Mouse (Mus musculus): ENCODE measurements around the gene Olfr26. TPM values are rescaled to one million over a fixed set of nuclear protein-coding genes. Genes with fewer than 3 reads are reported as not detected.
"Not testable (repeated sequence)": the region's sequence is repeated elsewhere in the genome, so short reads cannot be mapped to it uniquely, and the experiment has no call there.

Olfr26 gene
- not detected in 2 replicates for polyA plus RNA-seq (2014; fragmentation: Nextera tagmentation; extraction: Ambion mirVana)

- no peak within 1 kb of the TSS for H3K27ac ChIP-seq (ENCODE audit: low read depth, low read length)
- no peaks in the 10 kb centered on the region for H3K9me3 ChIP-seq (ENCODE audit: control insufficient read depth, low read length)
- no peak within 1 kb of the TSS for H3K4me3 ChIP-seq (ENCODE audit: low read depth, low read length)
- ATAC-seq (replicated peaks; ENCODE audit: low FRiP score) (no peak), DNase-seq (ENCODE audit: low spot score) (no peak)
- H3K4me2 ChIP-seq (ENCODE audit: low read depth, low read length, severe bottlenecking): no peak within 1 kb of the TSS
- no peaks in the 10 kb centered on the region for H3K27me3 ChIP-seq (ENCODE audit: control insufficient read depth, insufficient read depth, low read length)
- H3K36me3 ChIP-seq (ENCODE audit: control insufficient read depth, insufficient read depth, low read length): no peaks in the 10 kb centered on the region
- H3K4me1 ChIP-seq (replicated peaks; ENCODE audit: control insufficient read depth, insufficient read depth, low read length): no peaks in the 10 kb centered on the region
- no peak within 1 kb of the TSS for H3K9ac ChIP-seq (ENCODE audit: low read length)
These were observed at the start of gene Olfr26 for GRCm38 (mm10) chr9:38854760-38855159. Gene Olfr26 (plus strand): TSS chr9:38855060.

- no peaks in the 10 kb centered on the region for H3K9me3 ChIP-seq (ENCODE audit: control insufficient read depth, low read length)
- no peak for ATAC-seq (replicated peaks; ENCODE audit: low FRiP score)
- H3K27me3 ChIP-seq (ENCODE audit: control insufficient read depth, insufficient read depth, low read length): no peaks in the 10 kb centered on the region
- H3K4me2 ChIP-seq (ENCODE audit: low read depth, low read length, severe bottlenecking): no peak overlapping the region
- no peaks in the 10 kb centered on the region for H3K4me1 ChIP-seq (replicated peaks; ENCODE audit: control insufficient read depth, insufficient read depth, low read length)
- no peak for DNase-seq (ENCODE audit: low spot score)
- H3K27ac ChIP-seq (ENCODE audit: low read depth, low read length): no peak overlapping the region
- no peaks in the 10 kb centered on the region for H3K36me3 ChIP-seq (ENCODE audit: control insufficient read depth, insufficient read depth, low read length)
- no peak overlapping the region for H3K9ac ChIP-seq (ENCODE audit: low read length)
- H3K4me3 ChIP-seq (ENCODE audit: low read depth, low read length): no peak overlapping the region
These were observed 49.2 kb upstream of the Olfr26 start for GRCm38 (mm10) chr9:38805696-38806095.

- H3K27me3 ChIP-seq (ENCODE audit: control insufficient read depth, insufficient read depth, low read length): no peaks in the 10 kb centered on the region
- H3K4me1 ChIP-seq (replicated peaks; ENCODE audit: control insufficient read depth, insufficient read depth, low read length): no peaks in the 10 kb centered on the region
- H3K9ac ChIP-seq (ENCODE audit: low read length): no peak within 1 kb of the TSS
- no peak within 1 kb of the TSS for H3K4me2 ChIP-seq (ENCODE audit: low read depth, low read length, severe bottlenecking)
- 73% methylated on average over 2 of the region's 2 CpGs for whole genome bisulfite sequencing
- ATAC-seq (replicated peaks; ENCODE audit: low FRiP score) (no peak), DNase-seq (ENCODE audit: low spot score) (no peak)
- H3K36me3 ChIP-seq (ENCODE audit: control insufficient read depth, insufficient read depth, low read length): no peaks in the 10 kb centered on the region
- H3K27ac ChIP-seq (ENCODE audit: low read depth, low read length): no peak within 1 kb of the TSS
- H3K9me3 ChIP-seq (ENCODE audit: control insufficient read depth, low read length): no peaks in the 10 kb centered on the region
- H3K4me3 ChIP-seq (ENCODE audit: low read depth, low read length): no peak within 1 kb of the TSS
These were observed 40.5 kb upstream of the Olfr26 start, which contains the start of gene Olfr922 for GRCm38 (mm10) chr9:38814314-38814713. Gene Olfr922 (plus strand): TSS chr9:38814614.

GRCm38 (mm10) chr9:38815458-38815986, 39.3 kb upstream of the Olfr26 start:
- Histone ChIP-seq H3K36me3 (ENCODE audit: control insufficient read depth, insufficient read depth, low read length) (no peaks in the 10 kb centered on the region), H3K9me3 (ENCODE audit: control insufficient read depth, low read length) (no peaks in the 10 kb centered on the region), H3K4me3 (ENCODE audit: low read depth, low read length) (no peak overlapping the region), H3K4me1 (replicated peaks; ENCODE audit: control insufficient read depth, insufficient read depth, low read length) (no peaks in the 10 kb centered on the region), H3K9ac (ENCODE audit: low read length) (no peak overlapping the region), H3K4me2 (ENCODE audit: low read depth, low read length, severe bottlenecking) (no peak overlapping the region), H3K27me3 (ENCODE audit: control insufficient read depth, insufficient read depth, low read length) (no peaks in the 10 kb centered on the region), H3K27ac (ENCODE audit: low read depth, low read length) (no peak overlapping the region)
- DNase-seq (ENCODE audit: low spot score): no peak
- ATAC-seq (replicated peaks; ENCODE audit: low FRiP score): no peak
- 88% methylated on average over 1 of the region's 1 CpGs for WGBS

- Histone ChIP-seq H3K27me3 (ENCODE audit: control insufficient read depth, insufficient read depth, low read length) (no peaks in the 10 kb centered on the region), H3K4me3 (ENCODE audit: low read depth, low read length) (no peak within 1 kb of the TSS), H3K9ac (ENCODE audit: low read length) (no peak within 1 kb of the TSS), H3K27ac (ENCODE audit: low read depth, low read length) (no peak within 1 kb of the TSS), H3K4me1 (replicated peaks; ENCODE audit: control insufficient read depth, insufficient read depth, low read length) (no peaks in the 10 kb centered on the region), H3K4me2 (ENCODE audit: low read depth, low read length, severe bottlenecking) (no peak within 1 kb of the TSS), H3K36me3 (ENCODE audit: control insufficient read depth, insufficient read depth, low read length) (no peaks in the 10 kb centered on the region), H3K9me3 (ENCODE audit: control insufficient read depth, low read length) (no peaks in the 10 kb centered on the region)
- DNase-seq (ENCODE audit: low spot score) (no peak), ATAC-seq (replicated peaks; ENCODE audit: low FRiP score) (no peak)
- 86% methylated on average over 1 of the region's 1 CpGs for WGBS
These were observed 28.6 kb upstream of the Olfr26 start, which contains the start of gene Olfr923 for GRCm38 (mm10) chr9:38826245-38826644. Gene Olfr923 (plus strand): TSS chr9:38826545.

- Histone ChIP-seq H3K36me3 (ENCODE audit: control insufficient read depth, insufficient read depth, low read length) (no peaks in the 10 kb centered on the region), H3K4me1 (replicated peaks; ENCODE audit: control insufficient read depth, insufficient read depth, low read length) (no peaks in the 10 kb centered on the region), H3K9ac (ENCODE audit: low read length) (no peak overlapping the region), H3K27ac (ENCODE audit: low read depth, low read length) (no peak overlapping the region), H3K4me3 (ENCODE audit: low read depth, low read length) (no peak overlapping the region), H3K27me3 (ENCODE audit: control insufficient read depth, insufficient read depth, low read length) (no peaks in the 10 kb centered on the region), H3K9me3 (ENCODE audit: control insufficient read depth, low read length) (no peaks in the 10 kb centered on the region), H3K4me2 (ENCODE audit: low read depth, low read length, severe bottlenecking) (no peak overlapping the region)
- no peak for ATAC-seq (replicated peaks; ENCODE audit: low FRiP score)
- WGBS: 79% methylated on average over 2 of the region's 2 CpGs
- DNase-seq (ENCODE audit: low spot score): no peak
These were observed 21.8 kb upstream of the Olfr26 start for GRCm38 (mm10) chr9:38833027-38833426.

GRCm38 (mm10) chr9:38844149-38844548, 10.7 kb upstream of the Olfr26 start, which contains the start of gene Olfr924:
Gene Olfr924 (plus strand): TSS chr9:38844449.
- no peaks in the 10 kb centered on the region for H3K9me3 ChIP-seq (ENCODE audit: control insufficient read depth, low read length)
- H3K27ac ChIP-seq (ENCODE audit: low read depth, low read length): no peak within 1 kb of the TSS
- no peak within 1 kb of the TSS for H3K4me3 ChIP-seq (ENCODE audit: low read depth, low read length)
- H3K4me2 ChIP-seq (ENCODE audit: low read depth, low read length, severe bottlenecking): no peak within 1 kb of the TSS
- no peaks in the 10 kb centered on the region for H3K4me1 ChIP-seq (replicated peaks; ENCODE audit: control insufficient read depth, insufficient read depth, low read length)
- H3K36me3 ChIP-seq (ENCODE audit: control insufficient read depth, insufficient read depth, low read length): no peaks in the 10 kb centered on the region
- H3K9ac ChIP-seq (ENCODE audit: low read length): no peak within 1 kb of the TSS
- no peak for DNase-seq (ENCODE audit: low spot score)
- no peak for ATAC-seq (replicated peaks; ENCODE audit: low FRiP score)
- WGBS: 79% methylated on average over 1 of the region's 1 CpGs
- no peaks in the 10 kb centered on the region for H3K27me3 ChIP-seq (ENCODE audit: control insufficient read depth, insufficient read depth, low read length)

GRCm38 (mm10) chr9:38874880-38875279, 20.0 kb downstream of the Olfr26 start:
- not testable (repeated sequence) for H3K4me1 ChIP-seq (replicated peaks; ENCODE audit: control insufficient read depth, insufficient read depth, low read length); H3K36me3 ChIP-seq (ENCODE audit: control insufficient read depth, insufficient read depth, low read length); DNase-seq (ENCODE audit: low spot score); H3K27me3 ChIP-seq (ENCODE audit: control insufficient read depth, insufficient read depth, low read length); H3K4me3 ChIP-seq (ENCODE audit: low read depth, low read length); H3K9me3 ChIP-seq (ENCODE audit: control insufficient read depth, low read length); ATAC-seq (replicated peaks; ENCODE audit: low FRiP score); H3K9ac ChIP-seq (ENCODE audit: low read length); H3K4me2 ChIP-seq (ENCODE audit: low read depth, low read length, severe bottlenecking); H3K27ac ChIP-seq (ENCODE audit: low read depth, low read length)
- WGBS: 63% methylated on average over 2 of the region's 2 CpGs

GRCm38 (mm10) chr9:38876826-38877225, 22.0 kb downstream of the Olfr26 start, which contains the start of gene Olfr926:
Gene Olfr926 (plus strand): TSS chr9:38877126.
- WGBS: 89% methylated on average over 2 of the region's 2 CpGs
- H3K4me3 ChIP-seq (ENCODE audit: low read depth, low read length): no peak within 1 kb of the TSS
- H3K4me1 ChIP-seq (replicated peaks; ENCODE audit: control insufficient read depth, insufficient read depth, low read length): no peaks in the 10 kb centered on the region
- no peak within 1 kb of the TSS for H3K27ac ChIP-seq (ENCODE audit: low read depth, low read length)
- DNase-seq (ENCODE audit: low spot score): no peak
- no peaks in the 10 kb centered on the region for H3K36me3 ChIP-seq (ENCODE audit: control insufficient read depth, insufficient read depth, low read length)
- no peaks in the 10 kb centered on the region for H3K9me3 ChIP-seq (ENCODE audit: control insufficient read depth, low read length)
- no peak within 1 kb of the TSS for H3K9ac ChIP-seq (ENCODE audit: low read length)
- no peaks in the 10 kb centered on the region for H3K27me3 ChIP-seq (ENCODE audit: control insufficient read depth, insufficient read depth, low read length)
- H3K4me2 ChIP-seq (ENCODE audit: low read depth, low read length, severe bottlenecking): no peak within 1 kb of the TSS
- ATAC-seq (replicated peaks; ENCODE audit: low FRiP score): no peak

All from forebrain, embryonic 11.5 days (tissue).